ENCODE assay signal across 24 mouse cellular contexts in the genomic region with DNA sequence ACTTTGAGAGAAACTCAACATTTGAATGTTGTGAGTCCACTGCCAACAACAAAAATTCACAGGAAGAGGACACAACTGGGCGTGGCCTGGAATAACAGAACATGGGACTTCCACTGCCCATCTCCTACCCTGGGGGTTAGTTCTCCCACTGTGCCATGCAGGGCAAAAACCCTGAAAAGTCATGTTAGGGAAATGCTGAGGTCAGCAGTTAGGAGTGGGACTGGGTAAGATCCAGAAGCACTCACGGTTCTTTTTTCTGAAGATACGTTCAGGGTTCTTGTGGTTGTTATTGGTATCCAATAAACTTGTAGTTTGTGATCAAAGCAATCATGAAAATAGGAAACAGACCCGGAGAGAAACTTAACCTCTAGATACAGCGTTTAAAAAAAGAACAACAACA.
A peak's percentile ranks its signal among the peaks of the same experiment; 100 is the strongest.
DNase-seq lines count a peak whose midpoint lies in the region; ATAC-seq and TF ChIP-seq lines count a peak whose summit lies in the region.
"Had no signal": no experiment of that assay in that cellular context is flagged by ENCODE, and none has a peak within 500 bp of the region (broad histone marks: within the 10 kb centered on the region; RNA-seq: fewer than 3 reads in every experiment).

No protein-coding gene starts in this region.

- H3K9ac ChIP-seq in CH12.LX (ENCODE audit: insufficient read depth, low read depth) (no peak overlapping the region), ES-E14 (ENCODE audit: insufficient read depth, low read depth, low read length, poor library complexity, severe bottlenecking) (no peak overlapping the region), MEL (ENCODE audit: control insufficient read depth, low read depth, low read length, poor library complexity, severe bottlenecking) (no peak overlapping the region)
- H3K9ac ChIP-seq in midbrain, embryonic 11.5 days (ENCODE audit: low read length): no peak overlapping the region

- no peak overlapping the region for H3K4me3 ChIP-seq in CH12.LX (replicated peaks in 1 of 3; ENCODE audit: low read depth in 2 of 3, low read length in 2 of 3, poor library complexity in 1 of 3)
- H3K4me3 ChIP-seq in ES-E14 (ENCODE audit: insufficient read depth in 1 of 2, low read depth in 1 of 2, low read length in 2 of 2, poor library complexity in 1 of 2, severe bottlenecking in 1 of 2): no peak overlapping the region
- H3K4me3 ChIP-seq in MEL (ENCODE audit: control insufficient read depth in 1 of 2, insufficient read depth in 1 of 2, low read depth in 2 of 2, low read length in 2 of 2): no peak overlapping the region
- no peak overlapping the region for H3K4me3 ChIP-seq in midbrain, embryonic 11.5 days (ENCODE audit: low read depth, low read length)

- peak; percentile 68 for DNase-seq in heart, adult 11 months
- no peak for DNase-seq in heart, postnatal 4 days
- no peak for DNase-seq in CH12.LX (ENCODE audit: extremely low read depth)
- DNase-seq in ES-E14 (ENCODE audit: low read depth, low spot score): no peak
- DNase-seq in MEL (ENCODE audit: low read depth, low spot score): no peak
- no peak for DNase-seq in midbrain, embryonic 11.5 days (ENCODE audit: low spot score, missing footprints)
- DNase-seq in right cerebral cortex, adult 18-20 months: no peak
- DNase-seq in thymus, postnatal 4 days: no peak
- DNase-seq: adrenal gland, adult 2 months; adrenal gland, adult 8-10 months; adrenal gland, postnatal 10 days; adrenal gland, postnatal 14 days; adrenal gland, postnatal 25 days; adrenal gland, postnatal 36 days; B cell, adult 2 months; cerebellum, adult 11 months; cerebellum, adult 11-12 months; cerebellum, adult 18-20 months; cerebellum, adult 2 months; cerebellum, adult 8-10 months had no signal

- in situ Hi-C loops in CH12.LX (cut with MboI; ENCODE audit: low pct_ligation_motif_present, low pct_unique_long_range_greater_than_20kb, low sequenced_read_pairs) (no loop called here), ES-E14 (cut with MboI; ENCODE audit: low sequenced_read_pairs in 2 of 2, unreplicated experiment in 2 of 2) (no loop called here)

- no peak overlapping the region for H3K4me2 ChIP-seq in CH12.LX (ENCODE audit: insufficient read depth, low read depth, poor library complexity, severe bottlenecking)
- H3K4me2 ChIP-seq in midbrain, embryonic 11.5 days: no peak overlapping the region

- TF ChIP-seq POLR2A in CH12.LX (IDR thresholded peaks at IDR 0.05; ENCODE audit: low read depth, low read length) (no peak), MEL (IDR thresholded peaks at IDR 0.05; ENCODE audit: control insufficient read depth in 1 of 2, insufficient read depth in 1 of 2, low read depth in 1 of 2, low read length in 2 of 2, poor library complexity in 1 of 2) (no peak)

- no peak overlapping the region for H3K27ac ChIP-seq in CH12.LX (ENCODE audit: insufficient read depth, low read depth)
- H3K27ac ChIP-seq in ES-E14 (ENCODE audit: insufficient read depth, low read depth, low read length, poor library complexity, severe bottlenecking): no peak overlapping the region
- H3K27ac ChIP-seq in MEL (ENCODE audit: control insufficient read depth, low read depth, low read length): no peak overlapping the region
- no peak overlapping the region for H3K27ac ChIP-seq in midbrain, embryonic 11.5 days (ENCODE audit: low read depth, low read length)

- H3K36me3 ChIP-seq in CH12.LX (replicated peaks in 1 of 2; ENCODE audit: control insufficient read depth in 1 of 2, insufficient read depth in 1 of 2, low read length in 1 of 2): no peaks in the 10 kb centered on the region
- no peaks in the 10 kb centered on the region for H3K36me3 ChIP-seq in ES-E14 (ENCODE audit: control insufficient read depth, insufficient read depth, low read length, poor library complexity, severe bottlenecking)
- H3K36me3 ChIP-seq in MEL (ENCODE audit: control insufficient read depth in 1 of 2, insufficient read depth in 2 of 2, low read length in 2 of 2): no peaks in the 10 kb centered on the region
- H3K36me3 ChIP-seq in midbrain, embryonic 11.5 days (ENCODE audit: control insufficient read depth, insufficient read depth, low read length): no peaks in the 10 kb centered on the region
- H3K36me3 ChIP-seq: G1E had no signal

- TF ChIP-seq CTCF in CH12.LX (conservative IDR thresholded peaks at IDR 0.05 in 1 of 2, IDR thresholded peaks at IDR 0.05 in 1 of 2; ENCODE audit: low read depth in 2 of 2, low read length in 2 of 2) (no peak), MEL (IDR thresholded peaks at IDR 0.05 in 2 of 3, conservative IDR thresholded peaks at IDR 0.05 in 1 of 3; ENCODE audit: control insufficient read depth in 1 of 3, insufficient read depth in 1 of 3, low read depth in 2 of 3, low read length in 3 of 3, poor library complexity in 1 of 3, severe bottlenecking in 1 of 3) (no peak)

- H3K9me3 ChIP-seq in CH12.LX (replicated peaks; ENCODE audit: low read length): no peaks in the 10 kb centered on the region
- H3K9me3 ChIP-seq in ES-E14 (ENCODE audit: control insufficient read depth, insufficient read depth, low read depth, low read length): no peaks in the 10 kb centered on the region
- H3K9me3 ChIP-seq in MEL (replicated peaks; ENCODE audit: insufficient read depth, low read length): 0 out of 2 replicates have a peak, but pooled peaks cover 1% of the 10 kb centered on the region
- no peaks in the 10 kb centered on the region for H3K9me3 ChIP-seq in midbrain, embryonic 11.5 days (ENCODE audit: control insufficient read depth, low read length)
- H3K9me3 ChIP-seq: G1E had no signal

- peaks cover 0 to 4% of the 10 kb centered on the region in 2 experiments; a peak in 2 of 4 replicates for H3K4me1 ChIP-seq in CH12.LX (ENCODE audit: control insufficient read depth in 1 of 2, insufficient read depth in 2 of 2)
- H3K4me1 ChIP-seq in ES-E14 (ENCODE audit: control insufficient read depth in 2 of 2, insufficient read depth in 2 of 2, low read length in 2 of 2, poor library complexity in 1 of 2): no peaks in the 10 kb centered on the region
- no peaks in the 10 kb centered on the region for H3K4me1 ChIP-seq in MEL (ENCODE audit: control insufficient read depth in 1 of 2, insufficient read depth in 2 of 2, low read length in 2 of 2)
- no peaks in the 10 kb centered on the region for H3K4me1 ChIP-seq in midbrain, embryonic 11.5 days (ENCODE audit: control insufficient read depth, insufficient read depth, low read length)

- no peaks in the 10 kb centered on the region for H3K79me2 ChIP-seq in CH12.LX (replicated peaks; ENCODE audit: control insufficient read depth, extremely low read depth, insufficient read depth, poor library complexity, severe bottlenecking)
- no peaks in the 10 kb centered on the region for H3K79me2 ChIP-seq in MEL (ENCODE audit: control insufficient read depth, insufficient read depth, low read length, poor library complexity)

- ATAC-seq in midbrain, embryonic 11.5 days (ENCODE audit: low FRiP score): no peak
- ATAC-seq: activated CD4-positive, CD25-positive, alpha-beta regulatory T cell, adult 4 months; CD4-positive, CD25-positive, alpha-beta regulatory T cell, adult 4 months; Patski had no signal

- TF ChIP-seq EP300 in CH12.LX (IDR thresholded peaks at IDR 0.05; ENCODE audit: low read length) (no peak), MEL (IDR thresholded peaks at IDR 0.05; ENCODE audit: low read depth in 1 of 2, low read length in 2 of 2) (no peak)

- dilution Hi-C loops in CH12.LX (cut with MboI; ENCODE audit: extremely low pct_ligation_motif_present, extremely low pct_unique_long_range_greater_than_20kb, low sequenced_read_pairs): no loop called here

- TF ChIP-seq RAD21 in CH12.LX (IDR thresholded peaks at IDR 0.05; ENCODE audit: low read depth, low read length) (no peak), MEL (IDR thresholded peaks at IDR 0.05; ENCODE audit: low read depth, low read length) (no peak)

- 92% methylated on average over 5 of the region's 5 CpGs for WGBS in midbrain, embryonic 11.5 days

- no peaks in the 10 kb centered on the region for H3K27me3 ChIP-seq in CH12.LX (replicated peaks)
- no peaks in the 10 kb centered on the region for H3K27me3 ChIP-seq in MEL (ENCODE audit: control insufficient read depth in 1 of 2, insufficient read depth in 2 of 2, low read length in 2 of 2)
- no peaks in the 10 kb centered on the region for H3K27me3 ChIP-seq in midbrain, embryonic 11.5 days (ENCODE audit: control insufficient read depth, insufficient read depth, low read length)
- H3K27me3 ChIP-seq: Patski had no signal

TF ChIP-seq in CH12.LX, 34 proteins besides CTCF, POLR2A, EP300 and RAD21:
- no peak for TF ChIP-seq JUND (conservative IDR thresholded peaks at IDR 0.05; ENCODE audit: low read depth, low read length)
- TF ChIP-seq MAFK (IDR thresholded peaks at IDR 0.05; ENCODE audit: insufficient replicate concordance, low read length): peak; percentile 81; the same call in 1 of the 2 replicates

TF ChIP-seq in ES-E14, 5 proteins besides CTCF, POLR2A, EP300 and RAD21:
- TF ChIP-seq MAFK (IDR thresholded peaks at IDR 0.05; ENCODE audit: insufficient read depth, low read depth, low read length): peak; percentile 57; the same call in 1 of the 2 replicates
- no peak for TF ChIP-seq ZC3H11A (IDR thresholded peaks at IDR 0.05; ENCODE audit: borderline replicate concordance, low read depth, low read length)
TF ChIP-seq in ES-E14: peak in this region for 1.

TF ChIP-seq in MEL, 35 proteins besides CTCF, POLR2A, EP300 and RAD21:
- TF ChIP-seq CHD2 (IDR thresholded peaks at IDR 0.05; ENCODE audit: low read length): no peak
- 0 out of 2 replicates have a peak, but pooled peaks have one; percentile 43 for TF ChIP-seq MAFK (IDR thresholded peaks at IDR 0.05; ENCODE audit: borderline replicate concordance, low read depth, low read length)
- TF ChIP-seq KAT2A (conservative IDR thresholded peaks at IDR 0.05; ENCODE audit: low read depth, low read length): no peak
